Mouse (Mus musculus) embryonic facial prominence, embryonic 11.5 days (tissue): Measurements from ENCODE around the gene Slc22a23. TPM values are rescaled to one million over a fixed set of nuclear protein-coding genes. Genes with fewer than 3 reads are reported as not detected.

ENCODE experiments used
- ATAC-seq: fragments of 200-750 bp; cut with Nextera tagmentation; replicated peaks from 2 replicates; pipeline ENCODE4 v1.8.0; 2017; ENCODE audit warnings: low read depth; ENCODE audit not compliant: insufficient number of reproducible peaks, low FRiP score, low TSS enrichment
- DNase-seq: peaks from one replicate; pipeline ENCODE4 v3.0.0-alpha.2; 2015; ENCODE audit warnings: low spot score
- H3K27ac ChIP-seq: fragments of 300-500 bp; sonication (generic); replicated peaks from 2 replicates; pipeline ENCODE4 v1.5.1; 2014; ENCODE audit warnings: mild to moderate bottlenecking, low read depth, low read length, control low read depth
- H3K27me3 ChIP-seq: fragments of 300-500 bp; sonication (generic); 2 replicates; pipeline ENCODE4 v1.6.1; 2014; ENCODE audit warnings: mild to moderate bottlenecking, low read length, moderate library complexity, mixed read lengths; ENCODE audit not compliant: control insufficient read depth, insufficient read depth
- H3K36me3 ChIP-seq: fragments of 300-500 bp; sonication (generic); replicated peaks from 2 replicates; pipeline ENCODE4 v1.6.1; 2014; ENCODE audit warnings: low read depth, mild to moderate bottlenecking, low read length, moderate library complexity, mixed read lengths; ENCODE audit not compliant: control insufficient read depth, insufficient read depth
- H3K4me1 ChIP-seq: fragments of 300-500 bp; sonication (generic); 2 replicates; pipeline ENCODE4 v1.6.1; 2014; ENCODE audit warnings: low read length, mixed read lengths; ENCODE audit not compliant: control insufficient read depth, insufficient read depth
- H3K4me2 ChIP-seq: fragments of 300-500 bp; sonication (generic); 2 replicates; pipeline ENCODE4 v1.6.1; 2014; ENCODE audit warnings: low read depth, mild to moderate bottlenecking, control low read depth, low read length, moderate library complexity
- H3K4me3 ChIP-seq: fragments of 300-500 bp; sonication (generic); 2 replicates; pipeline ENCODE4 v1.5.1; 2014; ENCODE audit warnings: low read depth, low read length, control low read depth
- H3K9ac ChIP-seq: fragments of 300-500 bp; sonication (generic); replicated peaks from 2 replicates; pipeline ENCODE4 v1.6.1; 2014; ENCODE audit warnings: mild to moderate bottlenecking, control low read depth, low read length
- H3K9me3 ChIP-seq: fragments of 300-500 bp; sonication (generic); replicated peaks from 2 replicates; pipeline ENCODE4 v1.6.1; 2016; ENCODE audit warnings: mild to moderate bottlenecking, low read length, inconsistent platforms, mixed read lengths; ENCODE audit not compliant: control insufficient read depth
- WGBS: fragments of 180-500 bp; shearing (Covaris S2); extraction: QIAGEN DNeasy Blood & Tissue Kit; methylation state at CpG from one replicate; pipeline ENCODE4 v1.1.7; 2014; 5-methylcytosine and 5-hydroxymethylcytosine counted together
- polyA plus RNA-seq: library from polyadenylated mRNA; unstranded; fragments of >200 nt; fragmentation: Nextera tagmentation; extraction: Ambion mirVana; gene quantifications from 2 replicates; pipeline ENCODE4 v1.2.1, GENCODE M21; 2014

The Slc22a23 gene
- polyA plus RNA-seq, 1 experiment from 2014 or later: 4.9 TPM

DNA sequence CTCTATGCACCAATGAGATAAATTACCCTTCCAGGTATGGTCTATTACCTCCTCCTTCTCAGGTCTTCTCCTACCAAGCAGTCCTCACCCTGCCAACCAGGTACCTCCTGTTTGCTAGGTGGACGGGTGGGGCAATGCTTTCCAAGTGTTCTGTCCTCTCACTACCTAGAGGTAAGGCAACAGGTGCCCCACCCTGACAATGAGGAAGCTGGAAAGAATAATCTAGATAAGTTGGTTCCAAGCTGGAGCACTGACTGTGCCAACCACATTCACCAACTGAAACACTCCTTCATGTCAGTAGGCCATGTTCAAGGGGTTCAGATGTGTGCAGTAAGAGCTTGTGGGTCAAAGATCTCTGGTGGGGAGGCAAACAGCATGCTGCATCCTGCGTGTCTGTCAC, 10.1 kb downstream of the Slc22a23 start:
- H3K9me3 ChIP-seq: no peaks in the 10 kb centered on the region
- no peak overlapping the region for H3K9ac ChIP-seq
- H3K36me3 ChIP-seq: no peaks in the 10 kb centered on the region
- H3K4me3 ChIP-seq: no peak overlapping the region
- H3K4me1 ChIP-seq: no peaks in the 10 kb centered on the region
- ATAC-seq (no peak), DNase-seq (no peak)
- no peaks in the 10 kb centered on the region for H3K27me3 ChIP-seq
- H3K4me2 ChIP-seq: no peak overlapping the region
- WGBS: 91% methylated on average over 2 of the region's 2 CpGs
- no peak overlapping the region for H3K27ac ChIP-seq

DNA sequence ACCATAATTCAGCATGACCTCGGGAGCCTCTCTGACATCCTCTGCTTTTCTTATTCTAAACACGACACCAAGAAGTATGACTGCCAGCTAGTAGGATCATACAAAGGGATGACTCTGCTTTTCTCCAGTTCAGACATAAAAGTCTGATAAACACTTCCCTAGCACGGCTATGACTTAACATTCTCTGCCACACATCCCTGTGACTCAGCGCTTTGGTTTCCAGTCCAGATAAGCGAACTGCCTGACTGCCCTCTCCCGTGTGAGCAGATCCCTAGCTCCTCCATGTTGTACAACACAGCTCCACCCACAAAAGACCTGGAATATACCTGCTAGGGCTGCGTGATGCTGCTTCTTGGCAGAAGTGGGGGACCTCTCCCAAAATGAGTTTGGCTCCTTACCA, 12.2 kb downstream of the Slc22a23 start:
- no peaks in the 10 kb centered on the region for H3K27me3 ChIP-seq
- no peaks in the 10 kb centered on the region for H3K9me3 ChIP-seq
- H3K27ac ChIP-seq: no peak overlapping the region
- no peak overlapping the region for H3K4me3 ChIP-seq
- no peak for ATAC-seq
- no peak overlapping the region for H3K9ac ChIP-seq
- no peaks in the 10 kb centered on the region for H3K4me1 ChIP-seq
- no peaks in the 10 kb centered on the region for H3K36me3 ChIP-seq
- no peak overlapping the region for H3K4me2 ChIP-seq
- WGBS: 65% methylated on average over 7 of the region's 7 CpGs
- no peak for DNase-seq

DNA sequence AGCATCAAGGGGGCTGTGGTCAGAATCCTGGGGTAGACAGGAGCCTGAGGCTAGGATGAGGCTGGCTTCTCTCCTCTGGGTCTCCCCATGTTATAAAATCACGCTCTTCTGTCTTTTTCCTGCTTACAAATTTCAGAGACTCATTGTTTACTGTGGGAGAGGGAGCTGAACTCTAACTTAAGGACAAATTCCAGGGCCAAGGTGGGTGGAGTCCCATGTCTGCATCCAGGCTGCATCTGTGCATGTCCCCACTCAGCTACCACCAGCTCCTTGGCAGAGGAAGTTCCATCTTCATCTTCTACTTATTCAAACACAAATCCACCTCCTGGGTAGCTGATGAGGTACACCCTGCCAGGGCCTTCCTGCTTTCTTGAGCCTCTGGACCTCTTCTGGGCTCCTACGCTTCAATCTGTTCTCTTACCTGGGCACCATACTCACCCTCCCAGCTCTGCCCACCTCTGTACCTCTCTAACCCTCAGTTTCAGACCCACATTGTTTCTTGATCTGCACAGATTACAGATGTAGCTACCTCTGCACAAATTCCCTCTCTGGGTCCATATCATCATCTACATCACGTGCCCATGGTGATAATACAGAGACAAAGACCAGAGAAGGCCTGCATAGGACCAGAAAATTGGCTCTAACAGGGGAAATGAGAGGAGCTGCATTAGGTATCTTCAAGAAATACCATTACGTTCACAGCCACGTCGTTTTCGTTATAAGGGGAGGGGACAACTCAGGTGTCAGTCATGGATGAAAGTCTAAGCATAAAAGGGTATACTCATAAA, 13.4 kb downstream of the Slc22a23 start:
- no peak overlapping the region for H3K27ac ChIP-seq
- DNase-seq: no peak
- no peak overlapping the region for H3K9ac ChIP-seq
- H3K36me3 ChIP-seq: no peaks in the 10 kb centered on the region
- H3K4me3 ChIP-seq: no peak overlapping the region
- H3K4me2 ChIP-seq: no peak overlapping the region
- H3K9me3 ChIP-seq: no peaks in the 10 kb centered on the region
- 93% methylated on average over 7 of the region's 7 CpGs for WGBS
- H3K27me3 ChIP-seq: no peaks in the 10 kb centered on the region
- no peaks in the 10 kb centered on the region for H3K4me1 ChIP-seq
- ATAC-seq: no peak

GRCm38 (mm10) chr13:34329589-34329988, 15.4 kb downstream of the Slc22a23 start:
- H3K9me3 ChIP-seq: no peaks in the 10 kb centered on the region
- H3K36me3 ChIP-seq: no peaks in the 10 kb centered on the region
- no peak overlapping the region for H3K27ac ChIP-seq
- H3K27me3 ChIP-seq: no peaks in the 10 kb centered on the region
- WGBS: 86% methylated on average over 4 of the region's 4 CpGs
- H3K4me2 ChIP-seq: no peak overlapping the region
- H3K4me3 ChIP-seq: no peak overlapping the region
- H3K4me1 ChIP-seq: no peaks in the 10 kb centered on the region
- ATAC-seq: no peak
- DNase-seq: no peak
- no peak overlapping the region for H3K9ac ChIP-seq

DNA sequence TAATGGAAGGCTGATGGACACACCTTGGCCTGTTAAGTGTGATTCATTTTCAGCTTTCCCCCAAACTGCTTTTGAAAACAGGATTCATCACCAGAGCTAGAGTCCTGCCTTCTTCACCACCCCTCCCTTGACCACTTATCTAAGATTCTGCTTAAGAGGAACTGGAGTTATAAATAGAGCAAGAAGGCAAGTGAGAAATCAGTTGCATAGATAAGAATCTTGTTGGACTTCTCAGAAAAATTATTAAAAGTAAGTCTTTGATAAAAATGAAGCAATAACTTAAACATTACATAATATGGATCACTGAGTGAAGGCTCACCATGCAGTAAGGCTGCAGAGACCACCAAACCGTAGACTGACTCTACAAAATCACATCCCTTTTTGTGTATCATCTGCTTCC, 18.0 kb downstream of the Slc22a23 start:
- WGBS: 90% methylated on average over 1 of the region's 1 CpGs
- Histone ChIP-seq H3K27me3 (no peaks in the 10 kb centered on the region), H3K4me2 (no peak overlapping the region), H3K4me1 (no peaks in the 10 kb centered on the region), H3K36me3 (no peaks in the 10 kb centered on the region), H3K9ac (no peak overlapping the region), H3K4me3 (no peak overlapping the region), H3K9me3 (no peaks in the 10 kb centered on the region), H3K27ac (no peak overlapping the region)
- DNase-seq (no peak), ATAC-seq (no peak)

DNA sequence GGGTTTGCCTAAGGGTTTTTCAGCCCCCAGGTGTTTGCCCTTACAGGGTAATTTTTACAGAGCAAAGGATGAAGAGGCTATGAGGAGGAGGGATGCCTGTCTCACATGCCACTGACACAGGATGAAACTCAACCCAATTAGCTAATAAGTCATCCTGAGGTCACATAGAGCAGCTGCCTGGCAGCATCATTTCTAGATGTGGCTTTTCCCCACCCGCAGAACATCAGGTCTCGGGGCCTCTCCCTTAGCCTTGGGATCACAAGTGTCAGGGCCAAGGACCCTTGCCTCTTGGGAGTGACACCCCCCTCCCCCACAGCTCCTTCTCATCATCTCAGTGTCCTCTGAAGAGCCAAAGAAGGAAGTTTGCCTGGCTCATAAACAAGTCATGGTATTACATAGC, 21.6 kb downstream of the Slc22a23 start:
- whole genome bisulfite sequencing: 77% methylated on average over 2 of the region's 2 CpGs
- no peak for DNase-seq
- Histone ChIP-seq H3K9ac (no peak overlapping the region), H3K4me1 (no peaks in the 10 kb centered on the region), H3K36me3 (no peaks in the 10 kb centered on the region), H3K4me3 (no peak overlapping the region), H3K9me3 (no peaks in the 10 kb centered on the region), H3K4me2 (no peak overlapping the region), H3K27ac (no peak overlapping the region), H3K27me3 (no peaks in the 10 kb centered on the region)
- no peak for ATAC-seq

DNA sequence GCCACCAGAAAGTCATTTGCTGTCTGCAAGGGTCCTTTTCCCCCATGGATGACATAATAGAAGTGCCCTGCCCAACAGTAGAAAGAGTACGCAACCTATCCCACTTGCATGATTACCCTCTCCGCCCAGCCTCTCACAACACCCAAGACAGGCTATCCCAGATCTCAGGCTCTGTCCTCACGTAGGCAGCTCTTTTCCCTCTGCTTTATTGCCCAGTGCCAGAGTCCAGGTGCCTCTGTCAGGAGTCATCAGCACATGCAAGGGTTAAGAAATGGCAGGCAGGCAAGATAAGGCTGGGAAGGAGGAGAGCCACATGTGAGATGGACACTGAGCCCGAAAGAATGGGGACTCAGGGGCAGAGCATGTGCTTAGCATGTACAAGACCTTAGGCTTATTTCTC, 24.5 kb downstream of the Slc22a23 start:
- no peaks in the 10 kb centered on the region for H3K4me1 ChIP-seq
- no peaks in the 10 kb centered on the region for H3K36me3 ChIP-seq
- DNase-seq (no peak), ATAC-seq (no peak)
- H3K4me3 ChIP-seq: no peak overlapping the region
- 91% methylated on average over 4 of the region's 4 CpGs for WGBS
- no peaks in the 10 kb centered on the region for H3K9me3 ChIP-seq
- H3K9ac ChIP-seq: no peak overlapping the region
- H3K27ac ChIP-seq: no peak overlapping the region
- no peak overlapping the region for H3K4me2 ChIP-seq
- no peaks in the 10 kb centered on the region for H3K27me3 ChIP-seq

DNA sequence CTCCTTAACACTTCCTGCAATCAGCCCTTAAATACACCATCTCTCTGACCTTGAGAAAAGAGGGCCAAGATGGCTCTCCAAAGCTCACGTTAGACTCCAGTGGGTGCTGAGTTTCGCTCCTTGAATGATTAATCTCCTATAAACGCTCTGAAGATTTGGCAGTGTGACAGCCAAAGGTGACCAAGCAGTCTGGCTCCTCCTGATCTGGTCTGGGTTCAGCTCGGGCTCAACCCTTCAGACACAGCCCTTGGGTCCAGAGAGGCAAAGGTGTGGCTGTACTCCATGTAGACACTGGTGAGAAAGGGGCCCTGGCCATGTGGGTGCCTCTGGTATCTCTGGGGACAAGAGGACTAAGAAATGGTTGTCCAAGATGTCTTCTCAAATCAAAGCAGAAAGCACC, 27.9 kb downstream of the Slc22a23 start:
- no peak overlapping the region for H3K4me3 ChIP-seq
- no peak overlapping the region for H3K27ac ChIP-seq
- 93% methylated on average over 4 of the region's 4 CpGs for WGBS
- DNase-seq (no peak), ATAC-seq (no peak)
- no peaks in the 10 kb centered on the region for H3K27me3 ChIP-seq
- no peak overlapping the region for H3K9ac ChIP-seq
- H3K9me3 ChIP-seq: no peaks in the 10 kb centered on the region
- H3K4me2 ChIP-seq: no peak overlapping the region
- no peaks in the 10 kb centered on the region for H3K36me3 ChIP-seq
- H3K4me1 ChIP-seq: no peaks in the 10 kb centered on the region
